Mouse (Mus musculus): ENCODE measurements around the gene H2-DMb1. TPM values are rescaled to one million over a fixed set of nuclear protein-coding genes. Genes with fewer than 3 reads are reported as not detected.

The H2-DMb1 gene
- total RNA-seq, 2 experiments from 2014 or later, result 1.0 to 1.4 TPM

DNA sequence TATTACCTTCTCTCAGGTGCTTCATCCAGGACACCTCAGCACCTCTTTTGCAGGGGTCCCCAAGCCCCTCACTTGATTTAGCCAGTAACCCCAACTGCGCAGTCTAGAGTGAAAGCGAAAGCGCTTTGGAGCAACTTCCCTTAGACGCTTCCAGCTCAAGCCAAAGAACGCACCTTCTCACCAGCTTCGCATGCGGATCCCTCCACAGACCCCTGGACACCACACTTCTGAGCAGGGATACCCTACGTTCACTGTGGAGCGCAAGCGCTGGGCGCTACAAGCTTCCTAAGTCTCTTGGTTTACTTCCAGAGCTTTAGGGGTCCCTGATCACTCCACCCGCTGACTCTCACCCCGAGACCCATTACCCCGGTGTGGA, 34.0 kb downstream of the H2-DMb1 start:
- intact Hi-C loops (cut with DNase I; ENCODE audit: low total_unique reads), result no loop called here
- no peak for DNase-seq

DNA sequence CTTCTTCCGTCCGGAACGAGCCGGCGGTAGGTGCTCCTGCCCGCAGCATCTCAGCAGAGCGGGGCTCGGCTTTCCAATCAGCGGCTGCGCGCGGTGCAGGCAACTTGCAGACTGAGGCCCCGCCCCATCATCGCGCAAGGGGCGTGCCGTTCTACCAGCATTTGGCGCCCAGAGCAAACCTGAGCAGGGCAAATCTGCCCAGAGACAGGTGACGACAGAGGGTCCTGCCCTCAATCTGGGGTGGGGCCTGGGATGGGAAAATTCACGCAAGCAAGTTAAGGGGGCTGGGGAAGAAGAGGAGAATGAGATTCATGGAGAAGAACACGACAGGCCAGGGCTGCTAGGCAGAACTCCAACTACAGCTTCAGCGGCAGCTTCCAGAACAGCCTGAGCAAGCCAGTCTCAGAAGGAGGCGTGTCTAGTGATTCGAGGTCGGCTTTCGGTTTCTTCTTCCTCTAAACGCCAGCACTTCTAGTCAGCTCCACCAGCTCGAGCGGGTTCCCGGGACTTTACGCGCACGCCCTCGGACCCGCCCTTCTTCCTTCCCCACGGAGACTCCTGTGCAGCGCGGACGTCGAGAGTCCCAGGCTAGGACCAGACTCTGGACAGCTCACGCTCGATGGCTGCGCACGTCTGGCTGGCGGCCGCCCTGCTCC, 34.5 kb downstream of the H2-DMb1 start, which contains the start of the genes Tap1 and Psmb9:
Gene Tap1, plus strand, starts transcription at position 293 of the 656 bp plus-strand sequence.
Gene Psmb9, minus strand, starts transcription at position 504 of the 656 bp plus-strand sequence.
- intact Hi-C loops (cut with DNase I; ENCODE audit: low total_unique reads), result no loop called here
- DNase-seq, result peak; percentile 95

DNA sequence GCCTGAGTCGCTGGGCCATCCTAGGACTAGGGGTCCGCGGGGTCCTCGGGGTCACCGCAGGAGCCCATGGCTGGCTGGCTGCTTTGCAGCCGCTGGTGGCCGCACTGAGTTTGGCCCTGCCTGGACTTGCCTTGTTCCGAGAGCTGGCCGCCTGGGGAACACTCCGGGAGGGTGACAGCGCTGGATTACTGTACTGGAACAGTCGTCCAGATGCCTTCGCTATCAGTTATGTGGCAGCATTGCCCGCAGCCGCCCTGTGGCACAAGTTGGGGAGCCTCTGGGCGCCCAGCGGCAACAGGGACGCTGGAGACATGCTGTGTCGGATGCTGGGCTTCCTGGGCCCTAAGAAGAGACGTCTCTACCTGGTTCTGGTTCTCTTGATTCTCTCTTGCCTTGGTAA, 35.1 kb downstream of the H2-DMb1 start:
- DNase-seq, result no peak
- intact Hi-C loops (cut with DNase I; ENCODE audit: low total_unique reads), result no loop called here

DNA sequence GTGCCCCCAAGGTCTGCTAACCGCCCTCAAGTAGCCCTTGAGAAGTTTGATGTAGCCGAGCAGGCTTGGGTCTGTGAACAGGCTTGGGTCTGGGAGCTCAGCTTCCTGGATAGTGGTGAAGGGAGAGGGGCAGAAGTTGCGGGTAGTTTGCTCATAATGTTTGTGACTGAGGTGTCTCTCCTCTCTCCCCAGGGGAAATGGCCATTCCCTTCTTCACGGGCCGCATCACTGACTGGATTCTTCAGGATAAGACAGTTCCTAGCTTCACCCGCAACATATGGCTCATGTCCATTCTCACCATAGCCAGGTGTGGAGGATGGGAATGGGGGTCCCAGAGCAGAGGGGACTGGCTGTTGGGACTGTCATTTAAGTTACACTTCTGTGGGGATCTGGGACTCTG, 36.1 kb downstream of the H2-DMb1 start:
- intact Hi-C loops (cut with DNase I; ENCODE audit: low total_unique reads), result no loop called here
- DNase-seq, result no peak

DNA sequence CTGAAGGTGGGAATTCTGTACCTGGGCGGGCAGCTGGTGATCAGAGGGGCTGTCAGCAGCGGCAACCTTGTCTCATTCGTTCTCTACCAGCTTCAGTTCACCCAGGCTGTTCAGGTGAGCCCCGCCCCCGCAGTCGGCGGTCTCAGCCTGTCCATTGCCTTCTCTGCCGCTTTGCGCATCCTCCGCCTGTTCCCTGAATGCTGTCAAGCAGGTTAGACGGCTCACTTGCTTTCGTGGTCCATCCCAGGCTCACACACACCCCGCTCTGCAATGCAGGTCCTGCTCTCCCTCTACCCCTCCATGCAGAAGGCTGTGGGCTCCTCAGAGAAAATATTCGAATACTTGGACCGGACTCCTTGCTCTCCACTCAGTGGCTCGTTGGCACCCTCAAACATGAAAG, 40.0 kb downstream of the H2-DMb1 start:
- intact Hi-C loops (cut with DNase I; ENCODE audit: low total_unique reads), result no loop called here
- DNase-seq, result no peak

DNA sequence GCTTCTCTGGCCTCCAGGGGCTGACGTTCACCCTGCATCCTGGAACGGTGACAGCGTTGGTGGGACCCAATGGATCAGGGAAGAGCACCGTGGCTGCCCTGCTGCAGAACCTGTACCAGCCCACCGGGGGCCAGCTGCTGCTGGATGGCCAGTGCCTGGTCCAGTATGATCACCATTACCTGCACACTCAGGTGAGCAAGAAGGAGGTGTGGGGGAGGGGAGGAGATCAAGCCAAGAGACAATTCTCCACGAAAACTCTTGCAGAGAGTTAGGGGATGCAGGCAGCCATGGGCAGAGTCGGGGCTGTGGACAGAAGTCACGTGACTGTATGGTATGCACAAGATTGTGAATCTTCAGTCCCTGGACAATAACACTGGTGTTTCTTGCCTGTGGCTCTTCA, 40.6 kb downstream of the H2-DMb1 start:
- intact Hi-C loops (cut with DNase I; ENCODE audit: low total_unique reads), result no loop called here
- DNase-seq, result no peak

DNA sequence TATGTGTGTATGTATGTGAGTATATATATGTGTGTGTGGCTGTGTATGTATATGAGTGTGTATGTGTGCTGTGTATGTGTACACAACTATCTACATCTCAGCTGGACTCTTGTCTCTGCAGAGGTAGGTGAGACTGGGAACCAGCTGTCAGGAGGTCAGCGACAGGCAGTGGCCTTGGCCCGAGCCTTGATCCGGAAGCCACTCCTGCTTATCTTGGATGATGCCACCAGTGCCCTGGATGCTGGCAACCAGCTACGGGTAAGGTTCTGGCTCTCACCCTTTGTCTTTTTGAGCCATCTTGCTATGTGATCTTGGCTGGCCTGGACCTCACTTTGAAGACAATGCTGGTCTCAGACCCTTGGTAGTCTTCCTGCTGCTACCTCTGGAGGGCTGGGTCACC, 41.9 kb downstream of the H2-DMb1 start:
- intact Hi-C loops (cut with DNase I; ENCODE audit: low total_unique reads), result no loop called here
- no peak for DNase-seq

DNA sequence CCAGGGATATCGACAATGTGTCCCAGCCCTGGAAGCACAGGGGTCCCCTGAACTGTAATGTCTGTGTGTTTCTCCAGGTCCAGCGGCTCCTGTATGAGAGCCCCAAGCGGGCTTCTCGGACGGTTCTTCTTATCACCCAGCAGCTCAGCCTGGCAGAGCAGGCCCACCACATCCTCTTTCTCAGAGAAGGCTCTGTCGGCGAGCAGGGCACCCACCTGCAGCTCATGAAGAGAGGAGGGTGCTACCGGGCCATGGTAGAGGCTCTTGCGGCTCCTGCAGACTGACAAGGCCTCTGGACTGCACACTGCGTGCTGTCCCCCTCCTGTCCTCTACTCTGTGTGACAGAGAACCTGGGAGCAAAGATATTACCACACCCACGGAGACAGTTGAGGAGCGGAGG, 43.6 kb downstream of the H2-DMb1 start:
- intact Hi-C loops (cut with DNase I; ENCODE audit: low total_unique reads), result no loop called here
- DNase-seq, result no peak

DNA sequence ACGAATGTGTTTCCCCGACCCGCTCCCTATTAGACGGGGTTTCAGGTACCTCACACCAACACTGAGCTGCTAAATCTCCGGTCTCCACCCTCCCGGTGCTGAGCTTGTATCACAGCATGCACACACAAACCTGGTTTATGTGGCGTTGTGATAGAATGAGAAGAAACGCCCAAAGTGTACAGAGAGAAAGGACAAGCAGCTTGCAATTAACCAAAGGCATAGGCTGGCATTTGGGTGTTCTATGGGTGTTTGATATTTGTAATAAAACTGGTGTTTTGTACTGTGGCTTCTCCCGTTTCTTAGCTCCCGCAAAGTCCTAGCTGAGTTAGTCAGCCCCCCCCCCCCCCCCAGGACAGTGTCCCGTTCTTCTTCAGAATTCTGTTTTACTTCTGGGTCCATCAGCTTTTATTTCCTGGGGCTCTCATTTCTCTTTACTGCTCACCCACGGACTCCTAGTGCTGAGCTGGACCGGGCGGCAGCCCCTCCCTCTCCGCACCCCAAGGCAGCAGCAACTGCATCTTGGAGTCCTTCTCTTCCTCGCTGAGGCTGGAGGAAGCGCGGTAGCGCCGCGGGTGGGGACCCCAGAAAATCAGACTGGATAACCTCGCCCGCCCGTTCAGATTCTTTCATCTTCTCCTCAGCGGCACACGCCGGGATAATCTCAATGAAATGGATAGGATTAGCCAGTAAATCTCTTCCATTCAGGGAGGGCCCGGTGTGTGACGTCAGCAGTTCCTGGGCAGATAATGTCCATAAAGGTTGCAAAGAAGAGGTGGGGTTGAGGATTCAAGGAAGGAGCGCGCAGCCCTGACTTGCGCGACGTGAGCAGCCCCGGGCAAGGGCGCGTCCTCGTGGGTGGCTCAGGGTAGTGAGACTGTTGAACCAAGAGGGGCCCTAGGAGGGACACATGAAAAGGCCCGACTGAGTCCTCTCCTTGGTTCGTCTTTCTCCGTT, 44.3 kb downstream of the H2-DMb1 start, which contains the start of gene Psmb8:
Gene Psmb8, plus strand, starts transcription at position 781 of the 954 bp plus-strand sequence.
- intact Hi-C loops (cut with DNase I; ENCODE audit: low total_unique reads), result no loop called here
- peak; percentile 91 for DNase-seq

DNA sequence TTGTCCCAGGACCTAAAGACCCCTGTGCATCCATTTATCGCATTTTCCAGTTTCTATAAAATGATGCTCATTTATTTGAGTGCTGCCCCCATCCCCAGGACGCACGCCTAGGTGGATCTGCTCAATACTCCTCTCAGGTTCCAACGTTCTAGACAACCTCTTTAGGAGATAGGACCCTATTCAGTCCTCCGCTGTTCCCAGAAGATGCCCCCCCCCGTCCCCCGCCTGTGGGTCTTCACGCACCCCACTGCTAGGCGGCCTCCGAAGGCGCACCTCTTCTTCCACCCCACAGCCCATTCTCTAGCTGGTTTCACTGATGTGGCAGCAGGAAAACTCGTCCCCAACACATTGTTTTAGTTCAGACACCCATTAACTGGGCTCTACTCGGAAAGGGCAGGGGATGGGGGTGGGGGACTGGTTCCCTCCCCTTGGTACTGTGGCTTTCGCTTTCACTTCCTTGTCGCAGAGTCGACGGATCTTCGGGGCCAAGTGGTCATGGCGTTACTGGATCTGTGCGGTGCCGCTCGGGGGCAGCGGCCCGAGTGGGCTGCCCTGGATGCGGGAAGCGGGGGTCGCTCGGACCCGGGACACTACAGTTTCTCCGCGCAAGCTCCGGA, 45.1 kb downstream of the H2-DMb1 start:
- intact Hi-C loops (cut with DNase I; ENCODE audit: low total_unique reads), result no loop called here
- DNase-seq, result peak; percentile 35

DNA sequence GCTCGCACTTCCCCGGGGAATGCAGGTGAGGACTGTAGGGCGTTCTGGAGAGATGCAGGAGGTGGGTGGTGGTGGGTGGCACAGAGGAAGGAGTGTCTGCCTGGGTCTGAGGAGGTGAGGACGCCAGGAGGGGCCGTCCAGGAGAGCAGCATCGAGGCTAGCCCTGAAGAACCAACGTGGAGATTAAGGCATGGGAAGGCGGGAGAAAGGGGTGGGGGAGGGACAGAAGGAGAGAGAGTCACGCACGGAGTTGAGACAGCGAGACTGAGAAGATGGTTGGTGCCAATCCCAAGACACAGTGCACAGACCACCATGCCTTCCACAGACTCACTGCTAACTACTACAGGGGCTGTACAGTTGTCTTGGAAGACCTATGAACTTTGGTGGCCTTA, 45.6 kb downstream of the H2-DMb1 start:
- no peak for DNase-seq
- intact Hi-C loops (cut with DNase I; ENCODE audit: low total_unique reads), result no loop called here

DNA sequence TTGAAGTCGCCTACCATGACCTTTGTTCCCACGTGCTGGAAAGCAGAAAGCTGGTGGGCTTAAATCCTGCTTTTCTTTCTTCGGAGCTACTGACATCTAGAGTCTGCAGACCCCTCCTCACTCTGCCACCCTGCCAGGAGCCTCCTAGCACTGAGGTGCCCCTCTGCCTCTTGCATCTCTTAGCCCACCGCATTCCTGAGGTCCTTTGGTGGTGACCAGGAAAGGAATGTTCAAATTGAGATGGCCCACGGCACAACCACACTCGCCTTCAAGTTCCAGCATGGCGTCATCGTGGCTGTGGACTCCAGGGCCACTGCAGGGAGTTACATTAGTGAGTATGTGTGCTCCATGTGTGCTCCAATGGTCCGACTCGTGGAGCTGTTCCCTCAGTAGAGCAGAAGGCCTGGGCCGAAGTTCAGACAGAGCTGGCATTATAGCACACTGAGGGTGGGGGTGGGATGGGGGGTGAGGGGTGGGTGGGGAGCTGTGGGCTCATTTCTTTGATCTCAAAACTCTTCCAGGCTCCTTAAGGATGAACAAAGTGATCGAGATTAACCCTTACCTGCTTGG, 46.3 kb downstream of the H2-DMb1 start:
- intact Hi-C loops (cut with DNase I; ENCODE audit: low total_unique reads), result no loop called here

DNA sequence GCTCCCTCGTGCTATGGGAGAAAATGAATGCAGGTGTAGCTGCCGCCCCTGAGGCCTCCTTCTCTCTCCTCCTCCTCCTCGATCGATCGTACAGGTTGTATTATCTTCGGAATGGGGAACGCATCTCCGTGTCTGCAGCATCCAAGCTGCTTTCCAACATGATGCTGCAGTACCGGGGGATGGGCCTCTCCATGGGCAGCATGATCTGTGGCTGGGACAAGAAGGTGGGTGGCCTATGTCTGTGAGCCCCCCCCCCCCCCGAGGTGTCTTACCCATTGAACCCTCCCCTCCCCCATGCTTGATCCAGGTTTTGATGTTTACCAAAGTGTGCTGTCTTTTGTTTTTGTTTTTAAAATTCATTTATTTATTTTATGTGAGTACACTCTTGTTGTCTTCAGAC, 47.2 kb downstream of the H2-DMb1 start:
- intact Hi-C loops (cut with DNase I; ENCODE audit: low total_unique reads), result no loop called here
- DNase-seq, result no peak

More for the DNA sequence above, 46.3 kb downstream of the H2-DMb1 start:
- no peak for DNase-seq

DNA sequence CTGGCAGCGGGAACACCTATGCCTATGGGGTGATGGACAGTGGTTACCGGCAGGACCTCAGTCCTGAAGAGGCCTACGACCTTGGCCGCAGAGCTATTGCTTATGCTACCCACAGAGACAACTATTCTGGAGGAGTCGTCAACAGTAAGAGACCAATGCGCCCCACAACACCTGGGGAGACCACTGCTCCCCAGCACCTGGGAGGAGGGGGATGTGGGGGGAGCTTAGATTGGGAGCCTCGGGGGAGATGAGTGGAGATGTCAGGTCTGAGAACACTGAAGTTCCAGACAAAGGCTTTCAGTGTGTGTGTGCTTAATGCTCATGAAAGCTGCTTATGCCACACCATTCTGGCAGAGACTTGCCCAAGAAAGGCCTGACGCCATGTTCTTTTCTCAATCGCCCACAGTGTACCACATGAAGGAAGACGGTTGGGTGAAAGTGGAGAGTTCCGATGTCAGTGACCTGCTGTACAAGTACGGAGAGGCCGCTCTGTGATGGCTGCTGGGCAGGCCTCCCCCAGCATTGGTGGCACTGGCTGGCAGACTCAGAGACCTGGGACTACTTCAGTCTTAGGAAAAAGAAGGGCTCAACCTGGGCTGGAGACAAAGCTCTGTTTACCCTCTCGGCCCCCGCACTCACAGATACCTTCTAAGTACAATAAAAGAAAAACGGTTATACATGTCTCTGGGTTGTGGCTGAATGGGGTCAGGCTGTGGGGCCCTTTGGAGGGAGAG, 48.1 kb downstream of the H2-DMb1 start:
- DNase-seq, result no peak
- intact Hi-C loops (cut with DNase I; ENCODE audit: low total_unique reads), result no loop called here

DNA sequence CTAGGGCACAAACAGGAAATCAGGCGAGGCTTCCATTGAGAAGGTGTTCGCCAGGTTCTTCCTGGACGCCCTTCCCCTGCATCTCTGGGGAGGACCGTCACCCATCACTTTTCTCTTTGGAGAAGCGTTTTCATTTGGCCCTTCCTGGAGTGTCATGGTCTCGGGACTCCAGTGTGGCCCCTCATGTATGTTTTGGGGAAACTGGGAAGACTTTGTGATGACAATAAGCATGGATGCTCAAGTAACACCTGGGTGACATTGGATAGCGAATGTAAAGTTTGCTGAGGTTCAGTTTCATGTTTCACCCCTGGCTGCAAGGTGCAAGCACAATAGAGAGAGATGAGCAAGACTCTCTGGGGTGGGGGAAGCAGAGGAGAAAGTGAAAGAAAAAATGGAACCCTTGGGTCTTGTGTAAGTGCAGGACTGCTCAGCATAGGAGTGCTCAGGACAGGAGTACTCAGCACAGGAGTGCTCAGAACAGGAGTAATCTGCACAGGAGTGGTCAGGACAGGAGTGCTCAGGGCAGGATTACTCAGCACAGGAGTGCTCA, 48.7 kb downstream of the H2-DMb1 start:
- intact Hi-C loops (cut with DNase I; ENCODE audit: low total_unique reads), result no loop called here
- DNase-seq, result no peak

DNA sequence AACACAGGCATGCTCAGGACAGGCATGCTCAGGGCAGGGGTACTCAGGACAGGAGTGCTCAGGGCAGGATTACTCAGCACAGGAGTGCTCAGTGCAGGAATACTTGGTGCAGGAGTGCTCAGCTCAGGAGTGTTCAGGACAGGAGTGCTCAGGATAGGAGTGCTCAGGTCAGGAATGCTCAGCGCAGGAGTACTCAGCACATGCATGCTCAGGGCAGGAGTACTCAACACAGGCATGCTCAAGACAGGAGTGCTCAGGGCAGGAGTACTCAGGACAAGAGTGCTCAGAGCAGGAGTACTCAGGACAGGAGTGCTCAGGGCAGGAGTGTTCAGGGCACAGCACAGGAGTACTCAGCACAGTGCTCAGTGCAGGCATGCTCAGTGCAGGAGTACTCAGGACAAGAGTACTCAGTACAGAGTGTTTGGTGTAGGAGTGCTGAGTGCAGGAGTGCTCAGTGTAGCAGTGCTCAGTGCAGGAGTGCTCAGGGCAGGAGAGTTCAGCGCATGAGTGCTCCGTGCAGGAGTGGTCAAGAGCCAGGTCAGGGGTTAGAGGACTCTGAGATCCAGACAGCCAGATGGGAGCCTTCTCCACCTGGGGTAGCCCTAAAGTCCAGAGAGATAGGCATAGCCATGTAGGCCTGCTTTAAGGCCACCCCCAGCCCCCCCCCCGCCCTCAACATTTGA, 50.0 kb downstream of the H2-DMb1 start:
- no peak for DNase-seq
- intact Hi-C loops (cut with DNase I; ENCODE audit: low total_unique reads), result no loop called here

DNA sequence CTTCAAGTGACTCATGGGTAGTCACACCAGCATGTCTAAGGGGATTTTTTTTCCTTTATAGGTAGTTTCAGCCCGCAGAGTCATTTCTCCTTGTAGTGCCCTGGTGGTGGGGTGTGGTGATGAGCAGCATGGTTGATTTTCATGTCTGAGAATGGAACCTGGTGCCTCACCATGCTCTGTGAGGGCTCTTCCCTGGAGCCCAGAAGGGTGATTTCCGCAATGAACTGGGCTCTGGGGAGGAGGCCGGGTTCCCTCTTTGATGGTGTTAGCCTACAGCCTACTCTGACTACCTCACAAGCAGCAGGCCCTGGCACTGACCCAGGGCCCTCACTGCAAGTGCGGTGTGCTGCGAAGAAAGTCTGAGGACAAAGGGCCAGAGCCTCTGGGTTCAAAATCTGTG, 50.6 kb downstream of the H2-DMb1 start, which contains the start of gene Tap2:
Gene Tap2, plus strand, starts transcription at position 84 of the 400 bp plus-strand sequence.
- intact Hi-C loops (cut with DNase I; ENCODE audit: low total_unique reads), result no loop called here
- no peak for DNase-seq

DNA sequence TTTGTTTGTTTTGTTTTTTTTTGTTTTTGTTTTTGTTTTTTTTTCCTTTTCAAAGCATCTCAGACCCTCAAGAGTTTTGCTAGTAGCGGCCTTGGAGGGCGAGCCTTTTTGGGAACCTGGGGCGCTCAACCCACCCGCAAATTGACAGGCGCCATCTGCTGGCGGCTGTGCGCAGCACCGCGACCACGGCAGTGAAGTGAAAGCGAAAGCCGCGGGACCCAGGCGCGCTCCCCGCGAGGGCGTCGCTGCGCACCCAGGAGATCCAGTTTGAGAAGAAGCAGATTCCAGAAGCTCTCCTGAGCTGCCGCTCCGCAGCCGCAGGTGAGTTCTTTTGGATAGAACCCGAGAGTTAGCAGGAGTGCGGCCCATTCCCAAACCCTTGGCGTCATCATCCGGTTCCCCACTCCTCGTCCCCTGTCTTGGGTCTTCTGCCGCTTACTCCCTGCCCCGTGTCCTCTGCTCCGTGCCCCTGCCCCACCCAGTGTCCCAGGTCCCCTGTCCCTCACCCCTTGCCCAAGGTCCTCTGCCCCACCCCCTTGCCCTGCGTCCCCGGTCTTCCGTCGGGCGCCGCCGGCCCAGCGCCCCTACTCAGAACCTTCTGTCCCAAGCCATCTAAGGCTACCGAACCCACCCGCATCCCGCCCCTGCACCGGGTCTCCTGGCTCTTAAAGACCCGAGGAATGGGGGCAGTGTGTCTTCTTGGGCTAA, 51.6 kb downstream of the H2-DMb1 start:
- intact Hi-C loops (cut with DNase I; ENCODE audit: low total_unique reads), result no loop called here

More for the DNA sequence above, 51.6 kb downstream of the H2-DMb1 start:
- peak; percentile 88 for DNase-seq

Measured in gastrocnemius, postnatal 14 days (tissue).